ENCODE assay signal across 9 mouse cellular contexts in genomic region chr8:83451056-83451455, GRCm38 (mm10). TPM values are rescaled to one million over a fixed set of nuclear protein-coding genes. Genes with fewer than 3 reads are reported as not detected.
DNase-seq lines count a peak whose midpoint lies in the region; ATAC-seq lines count a peak whose summit lies in the region.
"Had no signal": no experiment of that assay in that cellular context is flagged by ENCODE, and none has a peak within 500 bp of the region (broad histone marks: within the 10 kb centered on the region; RNA-seq: fewer than 3 reads in every experiment).

No protein-coding gene starts in this region.

- peak; percentile 39 for DNase-seq in hindbrain, embryonic 11.5 days (ENCODE audit: low spot score)
- no peak for DNase-seq in hindbrain, embryonic 10.5 days (ENCODE audit: low spot score)
- peak; percentile 60 for DNase-seq in CD4-positive helper T cell, adult 2 months (ENCODE audit: low read depth, low spot score)
- DNase-seq in brain, adult 2 months (ENCODE audit: low read depth, low spot score) = peak; percentile 50
- DNase-seq in lung, postnatal 10 days = peak; percentile 26
- DNase-seq in left cerebral cortex, postnatal 36 days (ENCODE audit: low spot score in 2 of 2) = no peak
- DNase-seq in heart, adult 9 months (ENCODE audit: low spot score in 2 of 2) = no peak
- no peak for DNase-seq in heart, adult 11 months
- DNase-seq: right cerebral cortex, postnatal 14 days had no signal

- H3K36me3 ChIP-seq in hindbrain, embryonic 11.5 days (ENCODE audit: control insufficient read depth, insufficient read depth, low read length) = no peaks in the 10 kb centered on the region
- no peaks in the 10 kb centered on the region for H3K36me3 ChIP-seq in hindbrain, embryonic 10.5 days

- peak; percentile 51; the same call in 1 of the 2 replicates for ATAC-seq in hindbrain, embryonic 11.5 days (ENCODE audit: low FRiP score)

- H3K27me3 ChIP-seq in hindbrain, embryonic 11.5 days (ENCODE audit: control insufficient read depth, insufficient read depth, low read length) = no peaks in the 10 kb centered on the region
- no peaks in the 10 kb centered on the region for H3K27me3 ChIP-seq in hindbrain, embryonic 10.5 days (ENCODE audit: insufficient read depth, poor library complexity, severe bottlenecking)

- 28% methylated on average over 3 of the region's 3 CpGs for WGBS in hindbrain, embryonic 11.5 days
- 30% methylated on average over 3 of the region's 3 CpGs for WGBS in hindbrain, embryonic 10.5 days

- H3K27ac ChIP-seq in hindbrain, embryonic 11.5 days (ENCODE audit: low read depth, low read length) = no peak overlapping the region
- H3K27ac ChIP-seq in hindbrain, embryonic 10.5 days = no peak overlapping the region

- intact Hi-C loops in left cerebral cortex, postnatal 36 days (cut with DNase I) = loop anchor here (5.0 kb wide), 1 partner anchor 349 kb away; no protein-coding TSS in a partner anchor

- H3K4me3 ChIP-seq in hindbrain, embryonic 11.5 days (ENCODE audit: low read depth, low read length) = no peak overlapping the region
- H3K4me3 ChIP-seq in hindbrain, embryonic 10.5 days = no peak overlapping the region

- no peaks in the 10 kb centered on the region for H3K4me1 ChIP-seq in hindbrain, embryonic 11.5 days (replicated peaks; ENCODE audit: control insufficient read depth, insufficient read depth, low read length)
- H3K4me1 ChIP-seq in hindbrain, embryonic 10.5 days (replicated peaks) = peaks cover 6% of the 10 kb centered on the region; the same call in 1 of the 2 replicates

- no peak overlapping the region for H3K9ac ChIP-seq in hindbrain, embryonic 11.5 days (ENCODE audit: low read depth, low read length)

- no peaks in the 10 kb centered on the region for H3K9me3 ChIP-seq in hindbrain, embryonic 11.5 days (ENCODE audit: control insufficient read depth, low read length)
- H3K9me3 ChIP-seq in hindbrain, embryonic 10.5 days = 0 out of 2 replicates have a peak, but pooled peaks cover 1% of the 10 kb centered on the region

- no peak overlapping the region for H3K4me2 ChIP-seq in hindbrain, embryonic 11.5 days (replicated peaks; ENCODE audit: low read depth, low read length)

RNA-seq across cellular contexts. Expression of gene Scoc, which starts 7.1 kb away (rescaled TPM):
- 200 and 206 TPM in 2 replicates for polyA plus RNA-seq in hindbrain, embryonic 11.5 days (2014; fragmentation: Nextera tagmentation; extraction: Ambion mirVana)
- 112 and 114 TPM in 2 replicates for polyA plus RNA-seq in hindbrain, embryonic 10.5 days (2016; fragmentation: Nextera tagmentation; extraction: Ambion mirVana)
- 100 to 1,000 TPM; 207 to 231 TPM for total RNA-seq in left cerebral cortex, postnatal 36 days (2021)

Comparison
In these comparisons a context has a peak if more than half of its experiments do, and no peak if none do; other contexts are left out.
1. DNase-seq: peak in hindbrain, embryonic 11.5 days (single experiment), CD4-positive helper T cell, adult 2 months (single experiment), brain, adult 2 months (single experiment) and lung, postnatal 10 days (single experiment); none in hindbrain, embryonic 10.5 days (single experiment), left cerebral cortex, postnatal 36 days (0 of 2), heart, adult 9 months (0 of 2) and heart, adult 11 months (single experiment).